ENCODE assay signal across 16 mouse cellular contexts in the genomic region with DNA sequence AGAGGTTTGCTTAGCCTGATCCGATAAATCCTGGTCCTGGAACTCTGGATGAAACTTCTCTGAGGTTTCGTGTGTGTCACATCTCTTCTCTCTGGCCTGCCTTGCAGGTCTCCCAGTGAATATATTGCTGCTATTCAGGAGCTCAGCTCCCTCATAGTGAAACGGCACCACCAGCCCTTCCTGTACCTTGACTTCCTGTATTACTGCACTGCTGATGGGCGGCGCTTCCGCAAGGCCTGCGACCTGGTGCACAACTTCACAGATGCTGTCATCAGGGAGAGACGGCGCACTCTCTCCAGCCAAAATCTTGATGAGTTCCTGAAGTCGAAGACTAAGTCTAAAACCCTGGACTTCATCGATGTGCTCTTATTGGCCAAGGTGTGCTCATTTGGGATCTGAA. TPM values are rescaled to one million over a fixed set of nuclear protein-coding genes. Genes with fewer than 3 reads are reported as not detected.
DNase-seq lines count a peak whose midpoint lies in the region; ATAC-seq lines count a peak whose summit lies in the region.
"Had no signal": no experiment of that assay in that cellular context is flagged by ENCODE, and none has a peak within 500 bp of the region (broad histone marks: within the 10 kb centered on the region; RNA-seq: fewer than 3 reads in every experiment).

No protein-coding gene starts in this region.

- WGBS in hindbrain, embryonic 14.5 days = 93% methylated on average over 11 of the region's 11 CpGs

- H3K9ac ChIP-seq in hindbrain, embryonic 14.5 days = no peak overlapping the region
- H3K9ac ChIP-seq: hindbrain, embryonic 12.5 days; liver, embryonic 13.5 days had no signal

- DNase-seq in spleen, adult 12 weeks (ENCODE audit: low spot score) = peak; percentile 27
- DNase-seq in spleen, postnatal 14 days (ENCODE audit: low spot score in 2 of 2) = no peak
- DNase-seq in thymus, postnatal 14 days = peak; percentile 56
- no peak for DNase-seq in adrenal gland, postnatal 36 days
- DNase-seq in hindbrain, embryonic 14.5 days (ENCODE audit: low spot score) = no peak
- DNase-seq: cerebellum, adult 2 months; kidney, adult 2 months; liver, embryonic 13.5 days; right cerebral cortex, postnatal 4 days had no signal

- H3K4me3 ChIP-seq in megakaryocyte, embryonic 14.5 days (replicated peaks) = peak overlapping the region; percentile 80
- no peak overlapping the region for H3K4me3 ChIP-seq in hindbrain, embryonic 14.5 days (replicated peaks; ENCODE audit: low read length)
- H3K4me3 ChIP-seq: heart, embryonic 10.5 days; hindbrain, embryonic 12.5 days; layer of hippocampus, adult 2 months; liver, embryonic 13.5 days; myocyte had no signal

- peaks cover 1% of the 10 kb centered on the region for H3K27me3 ChIP-seq in megakaryocyte, embryonic 14.5 days (replicated peaks)
- no peaks in the 10 kb centered on the region for H3K27me3 ChIP-seq in hindbrain, embryonic 14.5 days (ENCODE audit: control insufficient read depth, insufficient read depth, low read length)
- H3K27me3 ChIP-seq: hindbrain, embryonic 12.5 days; liver, embryonic 13.5 days had no signal

- H3K4me1 ChIP-seq in megakaryocyte, embryonic 14.5 days = peaks cover 36% of the 10 kb centered on the region
- no peaks in the 10 kb centered on the region for H3K4me1 ChIP-seq in hindbrain, embryonic 14.5 days (replicated peaks; ENCODE audit: control insufficient read depth, insufficient read depth, low read length)

- H3K4me2 ChIP-seq in hindbrain, embryonic 14.5 days (replicated peaks) = no peak overlapping the region
- H3K4me2 ChIP-seq: hindbrain, embryonic 12.5 days; liver, embryonic 13.5 days had no signal

- no peak overlapping the region for H3K27ac ChIP-seq in hindbrain, embryonic 14.5 days
- H3K27ac ChIP-seq: heart, embryonic 10.5 days; hindbrain, embryonic 12.5 days; layer of hippocampus, adult 2 months; liver, embryonic 13.5 days had no signal

- H3K9me3 ChIP-seq in megakaryocyte, embryonic 14.5 days = no peaks in the 10 kb centered on the region
- no peaks in the 10 kb centered on the region for H3K9me3 ChIP-seq in hindbrain, embryonic 14.5 days (ENCODE audit: control insufficient read depth, low read length)
- H3K9me3 ChIP-seq: heart, embryonic 10.5 days; hindbrain, embryonic 12.5 days; liver, embryonic 13.5 days had no signal

- no peaks in the 10 kb centered on the region for H3K36me3 ChIP-seq in megakaryocyte, embryonic 14.5 days (replicated peaks; ENCODE audit: low read length)
- peaks cover 15% of the 10 kb centered on the region; the same call in 1 of the 2 replicates for H3K36me3 ChIP-seq in hindbrain, embryonic 14.5 days (replicated peaks; ENCODE audit: control insufficient read depth, insufficient read depth)
- H3K36me3 ChIP-seq: liver, embryonic 13.5 days had no signal

- peak; percentile 81 for ATAC-seq in activated CD4-positive, CD25-positive, alpha-beta regulatory T cell, adult 4 months
- no peak for ATAC-seq in erythroid progenitor cell, adult 5-6 weeks (replicated peaks; ENCODE audit: low FRiP score, poor library complexity, severe bottlenecking)
- ATAC-seq in hindbrain, embryonic 14.5 days (ENCODE audit: low FRiP score) = no peak

RNA-seq across cellular contexts. Expression of a gene that starts 12.5 kb away (rescaled TPM):
- 1 to 10 TPM; 7.4 to 7.6 TPM for polyA plus RNA-seq in activated CD4-positive, CD25-positive, alpha-beta regulatory T cell, adult 4 months (2017; shearing (Covaris generic))
- 2.1 and 5.3 TPM in 2 replicates for polyA plus RNA-seq in megakaryocyte, embryonic 14.5 days (2012; ENCODE audit: insufficient read depth, low replicate concordance)
- 10 to 100 TPM; 10.1 to 12.4 TPM for total RNA-seq in adrenal gland, postnatal 36 days (2021)
- 1.7 and 7.2 TPM in 2 replicates for total RNA-seq in erythroid progenitor cell, adult 5-6 weeks (2015; ENCODE audit: low replicate concordance)
- total RNA-seq in erythroid progenitor cell, adult 5-6 weeks (2017; ENCODE audit: low replicate concordance) = 5.3 TPM in 1 of 2 replicates, not detected in the other
- 15.2 and 17.1 TPM in 2 replicates for polyA plus RNA-seq in hindbrain, embryonic 14.5 days (2014; fragmentation: Nextera tagmentation; extraction: Ambion mirVana)

RNA-seq across cellular contexts. Expression of a gene that starts 18.0 kb away (rescaled TPM):
- 1 to 10 TPM; 7.5 to 8.8 TPM for polyA plus RNA-seq in activated CD4-positive, CD25-positive, alpha-beta regulatory T cell, adult 4 months (2017; shearing (Covaris generic))
- 0.67 TPM in 1 of 2 replicates, not detected in the other for polyA plus RNA-seq in megakaryocyte, embryonic 14.5 days (2012; ENCODE audit: insufficient read depth, low replicate concordance)
- total RNA-seq in adrenal gland, postnatal 36 days (2021) = 1 to 10 TPM; 6.9 to 8.8 TPM
- not detected in 2 replicates for total RNA-seq in erythroid progenitor cell, adult 5-6 weeks (2015; ENCODE audit: low replicate concordance)
- total RNA-seq in erythroid progenitor cell, adult 5-6 weeks (2017; ENCODE audit: low replicate concordance) = not detected in 2 replicates
- 6.8 and 10.5 TPM in 2 replicates for polyA plus RNA-seq in hindbrain, embryonic 14.5 days (2014; fragmentation: Nextera tagmentation; extraction: Ambion mirVana)

Comparison
In these comparisons a context has a peak if more than half of its experiments do, and no peak if none do; other contexts are left out.
1. DNase-seq: peak in spleen, adult 12 weeks (single experiment) and thymus, postnatal 14 days (single experiment); none in spleen, postnatal 14 days (0 of 2), adrenal gland, postnatal 36 days (0 of 2) and hindbrain, embryonic 14.5 days (single experiment).